Mouse (Mus musculus): ENCODE data around the gene Rasa2.

GRCm38 (mm10) chr9:96572754-96573153 is 58.7 kb downstream of the Rasa2 start:
- TF ChIP-seq CHD2 (IDR thresholded peaks at IDR 0.05; ENCODE audit: low read depth, low read length) (no peak), ZC3H11A (IDR thresholded peaks at IDR 0.05; ENCODE audit: borderline replicate concordance, low read depth, low read length) (no peak), ZNF384 (IDR thresholded peaks at IDR 0.05; ENCODE audit: low read depth, low read length) (no peak), HCFC1 (IDR thresholded peaks at IDR 0.05; ENCODE audit: borderline replicate concordance, insufficient read depth, low read length) (no peak)

All from ES-E14 (cell line).